Mouse (Mus musculus) limb, embryonic 11.5 days (tissue): Measurements from ENCODE around the gene Nploc4. TPM values are rescaled to one million over a fixed set of nuclear protein-coding genes. Genes with fewer than 3 reads are reported as not detected.
A peak's percentile ranks its signal among the peaks of the same experiment; 100 is the strongest.

ENCODE experiments used
- ATAC-seq: fragments of 200-750 bp; cut with Nextera tagmentation; 2 replicates; pipeline ENCODE4 v1.8.0; 2017; ENCODE audit warnings: low read depth; ENCODE audit not compliant: insufficient number of reproducible peaks, low FRiP score, low TSS enrichment
- DNase-seq: peaks from one replicate; pipeline ENCODE4 v3.0.0-alpha.2; 2015; ENCODE audit warnings: low spot score
- H3K27ac ChIP-seq: fragments of 300-500 bp; sonication (generic); replicated peaks from 2 replicates; pipeline ENCODE4 v1.5.1; 2014; ENCODE audit warnings: low read depth, mild to moderate bottlenecking, low read length
- H3K27me3 ChIP-seq: fragments of 300-500 bp; sonication (generic); 2 replicates; pipeline ENCODE4 v1.6.1; 2014; ENCODE audit warnings: mild to moderate bottlenecking, low read length, mixed read lengths; ENCODE audit not compliant: control insufficient read depth, insufficient read depth
- H3K36me3 ChIP-seq: fragments of 300-500 bp; sonication (generic); 2 replicates; pipeline ENCODE4 v1.6.1; 2014; ENCODE audit warnings: mild to moderate bottlenecking, low read length, moderate library complexity, mixed read lengths; ENCODE audit not compliant: control insufficient read depth, insufficient read depth
- H3K4me1 ChIP-seq: fragments of 300-500 bp; sonication (generic); 2 replicates; pipeline ENCODE4 v1.6.1; 2014; ENCODE audit warnings: low read length, mixed read lengths; ENCODE audit not compliant: control insufficient read depth, insufficient read depth
- H3K4me2 ChIP-seq: fragments of 300-500 bp; sonication (generic); 2 replicates; pipeline ENCODE4 v1.6.1; 2014; ENCODE audit warnings: low read depth, mild to moderate bottlenecking, moderate library complexity; ENCODE audit not compliant: severe bottlenecking
- H3K4me3 ChIP-seq: fragments of 300-500 bp; sonication (generic); 2 replicates; pipeline ENCODE4 v1.5.1; 2014; ENCODE audit warnings: low read depth, low read length
- H3K9ac ChIP-seq: fragments of 300-500 bp; sonication (generic); 2 replicates; pipeline ENCODE4 v1.6.1; 2014; ENCODE audit warnings: mild to moderate bottlenecking, low read length
- H3K9me3 ChIP-seq: fragments of 300-500 bp; sonication (generic); 2 replicates; pipeline ENCODE4 v1.6.1; 2016; ENCODE audit warnings: low read length; ENCODE audit not compliant: control insufficient read depth
- WGBS: fragments of 180-500 bp; shearing (Covaris S2); extraction: QIAGEN DNeasy Blood & Tissue Kit; methylation state at CpG from one replicate; pipeline ENCODE4 v1.1.7; 2014; 5-methylcytosine and 5-hydroxymethylcytosine counted together
- polyA plus RNA-seq: library from polyadenylated mRNA; unstranded; fragments of >200 nt; fragmentation: Nextera tagmentation; extraction: Ambion mirVana; gene quantifications from 2 replicates; pipeline ENCODE4 v1.2.1, GENCODE M21; 2014

Gene Nploc4
- polyA plus RNA-seq, 1 experiment from 2014 or later = 47.1 TPM

DNA sequence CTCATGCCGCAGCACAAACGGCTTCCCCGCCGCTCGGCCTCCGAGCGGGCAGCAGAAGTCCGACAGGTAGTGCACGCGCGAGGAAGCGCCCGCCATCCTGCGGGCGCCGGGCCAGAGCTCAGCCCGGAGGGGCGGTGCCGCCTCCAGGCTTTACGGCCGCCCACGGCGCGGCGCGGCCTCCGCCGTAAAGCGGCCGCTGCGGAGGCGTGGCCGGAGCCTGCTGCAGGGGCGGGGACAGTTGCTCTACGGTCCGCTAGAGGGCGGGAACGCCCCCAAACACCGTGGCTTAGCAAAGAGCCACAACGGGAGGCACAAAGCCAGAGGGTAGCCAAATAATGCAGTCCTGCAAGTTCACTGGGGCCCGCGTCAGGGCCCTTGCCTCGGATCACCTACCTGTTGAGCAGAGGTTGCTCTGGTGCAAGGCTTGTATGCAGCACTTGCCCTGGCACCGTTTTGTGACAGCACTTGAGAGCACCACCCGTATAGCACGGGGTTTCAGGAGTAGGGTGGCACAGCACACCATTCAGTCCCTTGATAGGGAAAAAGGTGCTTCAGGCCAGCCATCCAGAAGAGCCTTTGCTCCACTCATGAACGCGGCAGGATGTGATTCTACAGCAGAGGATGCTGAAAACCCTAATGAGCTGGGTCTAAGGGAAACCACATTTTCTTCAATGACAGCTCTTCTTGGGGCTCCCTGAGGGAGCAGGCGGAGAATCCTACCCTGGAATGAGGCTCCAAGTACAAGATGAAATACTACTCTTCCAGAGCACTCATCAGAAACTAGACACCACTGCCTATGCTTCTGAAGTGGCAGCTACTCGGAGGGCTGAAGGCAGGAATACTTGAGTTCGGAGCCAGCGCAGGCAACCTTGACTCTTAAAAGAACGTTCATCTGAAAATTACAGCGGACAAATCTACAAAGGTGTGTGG, 58.6 kb downstream of the Nploc4 start, which contains the start of gene Faap100:
Gene Faap100 (minus strand): TSS at position 154 of the 930 bp plus-strand sequence.
- H3K27me3 ChIP-seq = no peaks in the 10 kb centered on the region
- H3K4me1 ChIP-seq = peaks cover 14% of the 10 kb centered on the region
- no peaks in the 10 kb centered on the region for H3K9me3 ChIP-seq
- peak within 1 kb of the TSS; percentile 79 for H3K27ac ChIP-seq
- 10% methylated on average over 54 of the region's 54 CpGs for WGBS
- DNase-seq = peak; percentile 90
- peak; percentile 87 for ATAC-seq
- H3K36me3 ChIP-seq = peaks cover 37% of the 10 kb centered on the region
- H3K4me2 ChIP-seq = peak within 1 kb of the TSS; percentile 81
- H3K4me3 ChIP-seq = peak within 1 kb of the TSS; percentile 66
- peak within 1 kb of the TSS; percentile 67 for H3K9ac ChIP-seq

DNA sequence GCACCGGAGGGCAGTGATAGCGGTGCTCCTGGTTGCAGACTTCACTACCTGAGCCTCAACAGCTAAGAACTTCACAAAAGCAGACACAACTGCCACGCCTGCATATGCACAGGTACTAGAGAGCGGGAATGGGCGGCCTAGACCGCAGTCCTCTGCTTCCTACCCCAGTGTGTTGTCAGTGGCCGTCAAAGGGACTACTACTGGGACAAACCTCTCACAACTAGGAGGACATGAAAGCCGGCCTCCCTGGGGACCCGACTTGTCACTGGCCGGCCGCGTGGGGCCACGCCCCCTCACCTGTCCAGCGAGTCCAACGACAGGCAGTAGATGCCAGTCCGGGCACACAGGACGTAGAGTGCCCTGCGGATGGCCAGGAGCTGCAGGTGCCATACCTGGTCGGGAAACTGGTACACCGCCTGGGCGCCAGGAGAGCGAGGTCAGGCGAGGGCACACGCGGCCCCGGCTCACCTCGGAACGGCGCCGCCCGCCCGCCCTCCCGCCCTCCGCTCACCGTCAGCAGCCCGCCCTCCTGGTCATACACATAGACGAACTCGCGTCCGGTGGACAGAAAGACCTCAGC, 59.4 kb downstream of the Nploc4 start:
- H3K9me3 ChIP-seq = no peaks in the 10 kb centered on the region
- peak; percentile 58 for DNase-seq
- H3K27me3 ChIP-seq = no peaks in the 10 kb centered on the region
- H3K36me3 ChIP-seq = peaks cover 33% of the 10 kb centered on the region
- peak overlapping the region; percentile 81 for H3K4me2 ChIP-seq
- peak overlapping the region; percentile 67 for H3K9ac ChIP-seq
- H3K4me1 ChIP-seq = peaks cover 14% of the 10 kb centered on the region
- WGBS = 5% methylated on average over 34 of the region's 40 CpGs
- H3K27ac ChIP-seq = no peak overlapping the region
- ATAC-seq = peak; percentile 21
- H3K4me3 ChIP-seq = peak overlapping the region; percentile 66

- H3K27me3 ChIP-seq = no peaks in the 10 kb centered on the region
- H3K9ac ChIP-seq = peak overlapping the region; percentile 67; the same call in 1 of the 2 replicates
- DNase-seq = no peak
- no peaks in the 10 kb centered on the region for H3K9me3 ChIP-seq
- H3K4me3 ChIP-seq = peak overlapping the region; percentile 66
- H3K4me1 ChIP-seq = peaks cover 14% of the 10 kb centered on the region
- H3K36me3 ChIP-seq = peaks cover 29% of the 10 kb centered on the region
- no peak for ATAC-seq
- H3K4me2 ChIP-seq = peak overlapping the region; percentile 81
- no peak overlapping the region for H3K27ac ChIP-seq
- WGBS = 82% methylated on average over 10 of the region's 10 CpGs
Observed at GRCm38 (mm10) chr11:120377337-120377736, 60.2 kb downstream of the Nploc4 start.

DNA sequence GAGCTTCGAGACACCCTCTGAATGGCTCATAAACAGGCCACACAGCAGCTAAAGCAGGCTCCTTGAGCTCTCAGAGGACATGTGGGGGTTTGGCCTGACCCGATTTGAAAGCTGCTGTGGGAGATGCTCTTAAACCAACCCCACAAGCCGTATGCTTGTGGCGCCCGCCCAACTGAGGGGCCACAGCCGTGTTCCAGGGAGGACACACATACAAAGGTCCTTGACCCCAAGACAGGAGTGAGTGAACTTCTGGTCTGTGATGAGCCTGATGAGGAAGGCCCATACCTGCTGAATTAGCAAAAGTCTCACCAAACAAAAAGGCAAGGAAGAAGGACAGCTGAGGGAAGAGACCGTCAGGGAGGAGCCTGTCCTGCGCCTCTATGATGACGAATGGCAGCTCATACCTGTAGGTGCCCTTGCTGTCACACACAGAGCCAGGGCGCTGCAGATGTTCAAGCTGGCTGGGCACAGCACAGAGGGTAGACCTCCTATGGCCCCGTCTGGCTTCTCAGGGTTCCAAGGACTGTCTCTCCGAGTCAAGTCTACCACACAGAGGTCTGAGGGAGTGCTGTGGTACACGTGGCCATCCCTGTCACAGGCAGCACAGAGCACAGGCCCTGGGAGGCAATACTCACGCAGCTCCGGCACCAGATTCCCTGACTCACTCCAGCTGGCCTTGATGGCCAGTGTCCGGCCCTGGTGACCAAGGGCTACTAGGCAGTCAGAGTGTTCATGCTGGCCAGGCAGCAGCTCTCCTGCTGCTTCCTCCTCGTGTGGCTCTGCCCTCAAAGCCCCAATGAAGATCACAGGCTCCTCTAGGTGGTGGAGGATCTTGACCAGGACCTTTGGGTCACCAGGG, 61.0 kb downstream of the Nploc4 start:
- DNase-seq (no peak), ATAC-seq (no peak)
- peaks cover 21% of the 10 kb centered on the region for H3K36me3 ChIP-seq
- H3K27ac ChIP-seq = no peak overlapping the region
- H3K27me3 ChIP-seq = no peaks in the 10 kb centered on the region
- no peak overlapping the region for H3K4me2 ChIP-seq
- H3K9me3 ChIP-seq = no peaks in the 10 kb centered on the region
- peaks cover 14% of the 10 kb centered on the region for H3K4me1 ChIP-seq
- no peak overlapping the region for H3K4me3 ChIP-seq
- no peak overlapping the region for H3K9ac ChIP-seq
- WGBS = 89% methylated on average over 17 of the region's 17 CpGs

DNA sequence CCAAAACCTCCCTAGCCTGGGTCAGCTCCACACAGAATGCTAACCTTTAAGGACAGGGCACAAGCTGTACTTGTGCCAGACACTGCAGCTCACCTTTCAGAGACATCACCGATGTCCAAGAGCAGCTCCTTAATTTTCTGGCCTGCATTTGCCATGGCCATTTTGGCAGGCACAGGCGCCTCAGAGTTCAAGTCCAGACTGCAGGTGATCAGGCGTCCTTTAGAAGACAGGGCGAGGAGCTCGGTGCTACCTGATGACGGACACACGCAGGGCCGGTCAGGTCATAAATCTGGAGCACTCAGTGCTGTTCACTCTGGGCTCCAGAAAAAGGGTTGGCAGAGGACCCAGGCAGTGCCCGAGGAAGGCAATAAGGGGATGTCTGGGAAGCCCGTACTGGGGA, 62.2 kb downstream of the Nploc4 start:
- WGBS = 91% methylated on average over 10 of the region's 10 CpGs
- Histone ChIP-seq H3K27me3 (no peaks in the 10 kb centered on the region), H3K4me1 (peaks cover 14% of the 10 kb centered on the region), H3K4me2 (no peak overlapping the region), H3K36me3 (peaks cover 11% of the 10 kb centered on the region; the same call in 1 of the 2 replicates), H3K9me3 (no peaks in the 10 kb centered on the region), H3K27ac (no peak overlapping the region), H3K4me3 (no peak overlapping the region), H3K9ac (no peak overlapping the region)
- ATAC-seq (no peak), DNase-seq (no peak)

GRCm38 (mm10) chr11:120373820-120374586, 63.5 kb downstream of the Nploc4 start:
- no peak overlapping the region for H3K9ac ChIP-seq
- H3K4me3 ChIP-seq = no peak overlapping the region
- H3K27ac ChIP-seq = no peak overlapping the region
- no peak overlapping the region for H3K4me2 ChIP-seq
- peaks cover 10% of the 10 kb centered on the region; the same call in 1 of the 2 replicates for H3K36me3 ChIP-seq
- peaks cover 12% of the 10 kb centered on the region for H3K4me1 ChIP-seq
- DNase-seq (no peak), ATAC-seq (no peak)
- no peaks in the 10 kb centered on the region for H3K9me3 ChIP-seq
- H3K27me3 ChIP-seq = no peaks in the 10 kb centered on the region
- 94% methylated on average over 23 of the region's 23 CpGs for WGBS

GRCm38 (mm10) chr11:120373025-120373424, 64.5 kb downstream of the Nploc4 start:
- WGBS = 59% methylated on average over 13 of the region's 13 CpGs
- no peaks in the 10 kb centered on the region for H3K27me3 ChIP-seq
- no peak overlapping the region for H3K4me2 ChIP-seq
- no peak for DNase-seq
- no peak overlapping the region for H3K4me3 ChIP-seq
- no peak overlapping the region for H3K27ac ChIP-seq
- peaks cover 9% of the 10 kb centered on the region; the same call in 1 of the 2 replicates for H3K4me1 ChIP-seq
- ATAC-seq = no peak
- no peaks in the 10 kb centered on the region for H3K9me3 ChIP-seq
- peaks cover 10% of the 10 kb centered on the region; the same call in 1 of the 2 replicates for H3K36me3 ChIP-seq
- H3K9ac ChIP-seq = no peak overlapping the region
